Mouse (Mus musculus): ENCODE measurements around the gene Tgm1. TPM values are rescaled to one million over a fixed set of nuclear protein-coding genes. Genes with fewer than 3 reads are reported as not detected.
"Not testable (repeated sequence)": the region's sequence is repeated elsewhere in the genome, so short reads cannot be mapped to it uniquely, and the experiment has no call there.

The Tgm1 gene
- 5.9 and 7.6 TPM in 2 replicates for polyA plus RNA-seq (2015; fragmentation: Nextera tagmentation; extraction: Ambion mirVana)

DNA sequence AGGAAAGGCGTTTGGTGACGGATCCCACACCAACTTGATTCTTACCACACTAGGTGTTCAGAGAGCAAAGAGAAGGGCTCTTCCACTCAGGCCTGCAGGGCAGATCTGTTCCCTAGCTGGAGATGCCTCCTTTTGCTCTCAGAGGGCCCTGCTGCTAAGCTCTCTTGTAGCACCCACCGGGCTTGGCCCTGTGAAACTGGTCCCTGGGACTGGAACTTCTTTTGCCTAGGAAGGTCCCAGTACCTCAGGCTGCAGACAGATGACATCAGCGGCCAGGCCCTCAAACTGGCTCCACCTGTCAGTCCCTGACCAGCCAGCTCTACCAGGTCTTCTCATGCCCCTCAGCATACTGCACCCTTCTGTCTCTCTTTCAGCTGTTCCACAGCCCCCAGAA lies at the start of gene Tgm1:
Gene Tgm1, minus strand, starts transcription at position 198 of the 394 bp plus-strand sequence.
- no peak for DNase-seq (ENCODE audit: low spot score)
- no peaks in the 10 kb centered on the region for H3K9me3 ChIP-seq (replicated peaks; ENCODE audit: low read length)
- WGBS: 25% methylated on average over 4 of the region's 4 CpGs
- no peak for ATAC-seq (replicated peaks; ENCODE audit: low FRiP score, low read depth)
- peak within 1 kb of the TSS; percentile 52 for H3K27ac ChIP-seq
- 0 out of 2 replicates have a peak, but pooled peaks cover 7% of the 10 kb centered on the region for H3K27me3 ChIP-seq (ENCODE audit: insufficient read depth, low read length)
- peak within 1 kb of the TSS; percentile 8; the same call in 1 of the 2 replicates for H3K4me3 ChIP-seq (replicated peaks; ENCODE audit: low read depth, low read length)
- TF ChIP-seq CTCF (IDR thresholded peaks at IDR 0.05; ENCODE audit: low read depth): no peak
- 0 out of 2 replicates have a peak, but pooled peaks cover 6% of the 10 kb centered on the region for H3K4me1 ChIP-seq (replicated peaks; ENCODE audit: insufficient read depth, low read length)
- peak within 1 kb of the TSS; percentile 55 for H3K4me2 ChIP-seq (ENCODE audit: low read length)
- H3K36me3 ChIP-seq (ENCODE audit: insufficient read depth, low read length): peaks cover 25% of the 10 kb centered on the region; the same call in 1 of the 2 replicates
- peak within 1 kb of the TSS; percentile 29; the same call in 1 of the 2 replicates for H3K9ac ChIP-seq (ENCODE audit: low read depth, low read length)

DNA sequence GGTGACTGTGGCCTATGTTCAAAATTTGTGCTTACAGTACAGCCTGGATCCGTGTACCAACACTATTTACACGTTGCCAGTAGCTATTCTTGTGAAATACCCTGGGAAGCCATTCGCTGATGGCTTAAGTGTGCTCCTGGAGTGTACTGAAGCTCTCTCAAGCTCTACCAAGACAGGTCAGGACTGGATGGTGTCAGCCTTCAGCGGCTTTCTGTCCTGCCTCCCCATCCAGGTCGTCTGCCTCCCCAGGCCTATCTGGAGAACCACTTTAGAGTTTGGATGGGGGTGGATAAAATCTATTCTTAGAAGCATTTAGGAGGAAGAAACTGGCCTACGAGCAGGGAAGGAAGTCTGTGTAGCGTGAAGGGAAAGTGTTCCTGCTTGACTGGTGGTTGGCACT lies 49.4 kb upstream of the Tgm1 start:
- peaks cover 25% of the 10 kb centered on the region for H3K4me1 ChIP-seq (replicated peaks; ENCODE audit: insufficient read depth, low read length)
- peak overlapping the region; percentile 52 for H3K27ac ChIP-seq
- WGBS: 47% methylated on average over 7 of the region's 7 CpGs
- TF ChIP-seq CTCF (IDR thresholded peaks at IDR 0.05; ENCODE audit: low read depth): no peak
- DNase-seq (ENCODE audit: low spot score) (no peak), ATAC-seq (replicated peaks; ENCODE audit: low FRiP score, low read depth) (no peak)
- no peak overlapping the region for H3K4me3 ChIP-seq (replicated peaks; ENCODE audit: low read depth, low read length)
- H3K9ac ChIP-seq (ENCODE audit: low read depth, low read length): no peak overlapping the region
- H3K27me3 ChIP-seq (ENCODE audit: insufficient read depth, low read length): 0 out of 2 replicates have a peak, but pooled peaks cover 14% of the 10 kb centered on the region
- no peaks in the 10 kb centered on the region for H3K36me3 ChIP-seq (ENCODE audit: insufficient read depth, low read length)
- H3K9me3 ChIP-seq (replicated peaks; ENCODE audit: low read length): no peaks in the 10 kb centered on the region
- H3K4me2 ChIP-seq (ENCODE audit: low read length): peak overlapping the region; percentile 81; the same call in 1 of the 2 replicates

DNA sequence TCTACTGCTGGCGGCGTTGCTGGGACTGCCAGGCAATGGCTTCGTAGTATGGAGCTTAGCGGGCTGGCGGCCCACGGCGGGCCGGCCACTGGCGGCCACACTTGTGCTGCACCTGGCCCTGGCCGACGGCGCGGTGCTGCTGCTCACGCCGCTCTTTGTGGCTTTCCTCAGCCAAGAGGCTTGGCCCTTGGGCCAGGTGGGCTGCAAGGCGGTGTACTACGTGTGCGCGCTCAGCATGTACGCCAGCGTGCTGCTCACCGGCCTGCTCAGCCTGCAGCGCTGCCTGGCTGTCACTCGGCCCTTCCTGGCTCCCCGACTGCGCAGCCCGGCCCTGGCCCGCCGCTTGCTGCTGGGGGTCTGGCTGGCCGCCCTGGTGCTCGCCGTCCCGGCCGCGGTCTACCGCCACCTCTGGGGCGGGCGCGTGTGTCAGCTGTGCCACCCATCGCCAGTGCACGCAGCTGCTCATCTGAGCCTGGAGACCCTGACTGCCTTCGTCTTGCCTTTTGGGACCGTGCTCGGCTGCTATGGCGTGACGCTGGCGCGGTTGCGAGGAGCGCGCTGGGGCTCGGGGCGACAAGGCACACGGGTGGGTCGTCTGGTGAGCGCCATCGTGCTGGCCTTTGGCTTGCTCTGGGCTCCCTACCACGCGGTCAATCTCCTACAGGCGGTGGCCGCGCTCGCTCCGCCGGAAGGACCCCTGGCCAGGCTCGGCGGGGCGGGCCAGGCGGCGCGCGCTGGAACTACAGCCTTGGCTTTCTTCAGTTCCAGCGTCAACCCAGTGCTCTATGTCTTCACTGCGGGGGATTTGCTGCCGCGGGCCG lies 48.5 kb upstream of the Tgm1 start:
- peak; percentile 85 for DNase-seq (ENCODE audit: low spot score)
- peak overlapping the region; percentile 52 for H3K27ac ChIP-seq
- H3K9ac ChIP-seq (ENCODE audit: low read depth, low read length): peak overlapping the region; percentile 58
- H3K9me3 ChIP-seq (replicated peaks; ENCODE audit: low read length): no peaks in the 10 kb centered on the region
- H3K4me2 ChIP-seq (ENCODE audit: low read length): peak overlapping the region; percentile 81
- peak; percentile 47 for ATAC-seq (replicated peaks; ENCODE audit: low FRiP score, low read depth)
- peak overlapping the region; percentile 39 for H3K4me3 ChIP-seq (replicated peaks; ENCODE audit: low read depth, low read length)
- 1% methylated on average over 77 of the region's 77 CpGs for WGBS
- 0 out of 2 replicates have a peak, but pooled peaks cover 11% of the 10 kb centered on the region for H3K27me3 ChIP-seq (ENCODE audit: insufficient read depth, low read length)
- peaks cover 21% of the 10 kb centered on the region for H3K4me1 ChIP-seq (replicated peaks; ENCODE audit: insufficient read depth, low read length)
- H3K36me3 ChIP-seq (ENCODE audit: insufficient read depth, low read length): no peaks in the 10 kb centered on the region
- peak; percentile 43 for TF ChIP-seq CTCF (IDR thresholded peaks at IDR 0.05; ENCODE audit: low read depth)

- no peak for ATAC-seq (replicated peaks; ENCODE audit: low FRiP score, low read depth)
- no peaks in the 10 kb centered on the region for H3K36me3 ChIP-seq (ENCODE audit: insufficient read depth, low read length)
- H3K4me1 ChIP-seq (replicated peaks; ENCODE audit: insufficient read depth, low read length): peaks cover 21% of the 10 kb centered on the region
- no peak for TF ChIP-seq CTCF (IDR thresholded peaks at IDR 0.05; ENCODE audit: low read depth)
- peak within 1 kb of the TSS; percentile 39 for H3K4me3 ChIP-seq (replicated peaks; ENCODE audit: low read depth, low read length)
- no peak for DNase-seq (ENCODE audit: low spot score)
- H3K4me2 ChIP-seq (ENCODE audit: low read length): peak within 1 kb of the TSS; percentile 81
- 0 out of 2 replicates have a peak, but pooled peaks cover 10% of the 10 kb centered on the region for H3K27me3 ChIP-seq (ENCODE audit: insufficient read depth, low read length)
- peak within 1 kb of the TSS; percentile 58 for H3K9ac ChIP-seq (ENCODE audit: low read depth, low read length)
- WGBS: 89% methylated on average over 6 of the region's 6 CpGs
- H3K27ac ChIP-seq: no peak within 1 kb of the TSS
- no peaks in the 10 kb centered on the region for H3K9me3 ChIP-seq (replicated peaks; ENCODE audit: low read length)
These were observed 47.4 kb upstream of the Tgm1 start, which contains the start of gene Ltb4r2 for GRCm38 (mm10) chr14:55761163-55761562. Gene Ltb4r2 (plus strand): TSS chr14:55761428.

DNA sequence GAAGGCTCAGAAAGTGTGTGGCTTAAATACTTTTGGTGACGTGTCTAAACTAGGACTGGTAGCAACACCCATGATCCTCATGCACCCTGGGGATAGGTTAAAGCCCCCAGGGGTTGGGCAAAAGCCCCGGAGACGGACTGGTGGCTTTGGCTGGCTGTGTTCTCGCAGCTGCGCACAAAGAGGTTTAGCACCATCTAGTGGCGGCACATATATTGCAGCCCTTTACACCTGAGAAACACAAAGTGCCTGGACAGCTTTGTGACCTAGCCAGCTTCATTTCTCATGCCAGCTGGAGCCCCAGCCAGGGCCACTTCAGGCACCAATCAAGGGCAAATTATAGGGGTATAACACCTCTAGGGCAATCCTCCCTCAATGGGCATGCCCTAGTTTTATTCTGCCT lies 46.4 kb upstream of the Tgm1 start:
- 2% methylated on average over 5 of the region's 6 CpGs for WGBS
- not testable (repeated sequence) for H3K36me3 ChIP-seq (ENCODE audit: insufficient read depth, low read length)
- TF ChIP-seq CTCF (IDR thresholded peaks at IDR 0.05; ENCODE audit: low read depth): peak; percentile 83

GRCm38 (mm10) chr14:55758363-55758784 lies 44.6 kb upstream of the Tgm1 start, which contains the start of gene Cideb:
Gene Cideb (minus strand): TSS chr14:55758458.
- peaks cover 20% of the 10 kb centered on the region for H3K4me1 ChIP-seq (replicated peaks; ENCODE audit: insufficient read depth, low read length)
- WGBS: 14% methylated on average over 8 of the region's 8 CpGs
- H3K4me2 ChIP-seq (ENCODE audit: low read length): peak within 1 kb of the TSS; percentile 25; the same call in 1 of the 2 replicates
- H3K9me3 ChIP-seq (replicated peaks; ENCODE audit: low read length): no peaks in the 10 kb centered on the region
- 0 out of 2 replicates have a peak, but pooled peaks cover 10% of the 10 kb centered on the region for H3K27me3 ChIP-seq (ENCODE audit: insufficient read depth, low read length)
- TF ChIP-seq CTCF (IDR thresholded peaks at IDR 0.05; ENCODE audit: low read depth): peak; percentile 89
- DNase-seq (ENCODE audit: low spot score) (peak; percentile 91), ATAC-seq (replicated peaks; ENCODE audit: low FRiP score, low read depth) (peak; percentile 68)
- H3K4me3 ChIP-seq (replicated peaks; ENCODE audit: low read depth, low read length): no peak within 1 kb of the TSS
- peaks cover 23% of the 10 kb centered on the region for H3K36me3 ChIP-seq (ENCODE audit: insufficient read depth, low read length)
- peak within 1 kb of the TSS; percentile 47 for H3K27ac ChIP-seq
- no peak within 1 kb of the TSS for H3K9ac ChIP-seq (ENCODE audit: low read depth, low read length)

More for the DNA sequence above, 46.4 kb upstream of the Tgm1 start:
- Histone ChIP-seq H3K4me2 (ENCODE audit: low read length) (peak overlapping the region; percentile 51), H3K9ac (ENCODE audit: low read depth, low read length) (0 out of 2 replicates have a peak overlapping the region, but pooled peaks have one; percentile 37), H3K4me3 (replicated peaks; ENCODE audit: low read depth, low read length) (peak overlapping the region; percentile 11; the same call in 1 of the 2 replicates), H3K4me1 (replicated peaks; ENCODE audit: insufficient read depth, low read length) (peaks cover 21% of the 10 kb centered on the region)
- H3K9me3 ChIP-seq (replicated peaks; ENCODE audit: low read length); H3K27ac ChIP-seq; H3K27me3 ChIP-seq (ENCODE audit: insufficient read depth, low read length): not testable (repeated sequence)
- ATAC-seq (replicated peaks; ENCODE audit: low FRiP score, low read depth) (peak; percentile 38), DNase-seq (ENCODE audit: low spot score) (peak; percentile 78)

Measured in kidney, postnatal 0 days (tissue).